Mouse (Mus musculus) erythroblast, embryonic 14.5 days (primary cell): ENCODE data around the gene Rasa3. TPM values are rescaled to one million over a fixed set of nuclear protein-coding genes. Genes with fewer than 3 reads are reported as not detected.

Experiments used
- H3K27me3 ChIP-seq: 2 replicates; pipeline ENCODE4 v1.6.1; 2012; ENCODE audit warnings: inconsistent platforms; ENCODE audit not compliant: control insufficient read depth
- H3K36me3 ChIP-seq: 2 replicates; pipeline ENCODE4 v1.6.1; 2012; ENCODE audit warnings: mild to moderate bottlenecking, inconsistent platforms; ENCODE audit not compliant: control insufficient read depth
- H3K4me1 ChIP-seq: 2 replicates; pipeline ENCODE4 v1.6.1; 2012; ENCODE audit warnings: inconsistent platforms; ENCODE audit not compliant: control insufficient read depth
- H3K4me3 ChIP-seq: replicated peaks from 2 replicates; pipeline ENCODE3; 2012; ENCODE audit warnings: moderate library complexity, mild to moderate bottlenecking, inconsistent platforms
- H3K9me3 ChIP-seq: 2 replicates; pipeline ENCODE4 v1.6.1; 2012; ENCODE audit warnings: low read length, inconsistent platforms, mixed read lengths; ENCODE audit not compliant: control insufficient read depth
- GATA1 ChIP-seq: IDR thresholded peaks from 2 replicates; pipeline ENCODE4 v1.6.1; 2012; ENCODE audit warnings: low read length, inconsistent platforms, mixed read lengths
- TAL1 ChIP-seq: IDR thresholded peaks from 3 replicates; pipeline ENCODE4 v1.6.1; 2012; ENCODE audit warnings: low read length, inconsistent platforms, mixed read lengths
- polyA plus RNA-seq: library from polyadenylated mRNA; stranded (reverse); fragments of >175 nt; gene quantifications from 2 replicates; pipeline ENCODE4 v1.2.3, GENCODE M21; 2012

Rasa3 gene
- polyA plus RNA-seq, 1 experiment: 0.10 TPM

- no peak for TF ChIP-seq GATA1
- TF ChIP-seq TAL1: no peak
- Histone ChIP-seq H3K36me3 (no peaks in the 10 kb centered on the region), H3K9me3 (no peaks in the 10 kb centered on the region), H3K27me3 (peaks cover 18% of the 10 kb centered on the region), H3K4me1 (peaks cover 66% of the 10 kb centered on the region), H3K4me3 (peak overlapping the region; percentile 74)
These were observed 1.9 kb downstream of the Rasa3 start for GRCm38 (mm10) chr8:13675524-13675923.

GRCm38 (mm10) chr8:13675121-13675520 lies 2.3 kb downstream of the Rasa3 start:
- no peak for TF ChIP-seq GATA1
- H3K27me3 ChIP-seq: peaks cover 16% of the 10 kb centered on the region
- peaks cover 69% of the 10 kb centered on the region for H3K4me1 ChIP-seq
- no peaks in the 10 kb centered on the region for H3K36me3 ChIP-seq
- no peak overlapping the region for H3K4me3 ChIP-seq
- no peaks in the 10 kb centered on the region for H3K9me3 ChIP-seq

GRCm38 (mm10) chr8:13674294-13675010 lies 3.0 kb downstream of the Rasa3 start:
- H3K4me3 ChIP-seq: no peak overlapping the region
- peaks cover 70% of the 10 kb centered on the region for H3K4me1 ChIP-seq

GRCm38 (mm10) chr8:13673215-13673614 lies 4.2 kb downstream of the Rasa3 start:
- H3K36me3 ChIP-seq: no peaks in the 10 kb centered on the region
- H3K4me1 ChIP-seq: peaks cover 65% of the 10 kb centered on the region
- TF ChIP-seq TAL1 (no peak), GATA1 (no peak)
- H3K9me3 ChIP-seq: no peaks in the 10 kb centered on the region
- peaks cover 16% of the 10 kb centered on the region for H3K27me3 ChIP-seq
- no peak overlapping the region for H3K4me3 ChIP-seq

More at GRCm38 (mm10) chr8:13674294-13675010, 3.0 kb downstream of the Rasa3 start:
- no peaks in the 10 kb centered on the region for H3K9me3 ChIP-seq
- peaks cover 16% of the 10 kb centered on the region for H3K27me3 ChIP-seq
- no peak for TF ChIP-seq GATA1
- no peak for TF ChIP-seq TAL1
- H3K36me3 ChIP-seq: no peaks in the 10 kb centered on the region

- Histone ChIP-seq H3K4me1 (peaks cover 49% of the 10 kb centered on the region), H3K36me3 (no peaks in the 10 kb centered on the region), H3K9me3 (no peaks in the 10 kb centered on the region), H3K27me3 (peaks cover 11% of the 10 kb centered on the region), H3K4me3 (no peak overlapping the region)
- TF ChIP-seq TAL1: no peak
- TF ChIP-seq GATA1: no peak
These were observed 6.0 kb downstream of the Rasa3 start for GRCm38 (mm10) chr8:13671246-13672003.

GRCm38 (mm10) chr8:13670011-13670471 lies 7.4 kb downstream of the Rasa3 start:
- TF ChIP-seq GATA1 (no peak), TAL1 (no peak)
- no peaks in the 10 kb centered on the region for H3K27me3 ChIP-seq
- H3K36me3 ChIP-seq: no peaks in the 10 kb centered on the region
- no peak overlapping the region for H3K4me3 ChIP-seq
- peaks cover 38% of the 10 kb centered on the region for H3K4me1 ChIP-seq
- H3K9me3 ChIP-seq: no peaks in the 10 kb centered on the region

GRCm38 (mm10) chr8:13668367-13668766 lies 9.0 kb downstream of the Rasa3 start:
- peaks cover 28% of the 10 kb centered on the region for H3K4me1 ChIP-seq
- H3K27me3 ChIP-seq: no peaks in the 10 kb centered on the region
- H3K9me3 ChIP-seq: no peaks in the 10 kb centered on the region
- H3K4me3 ChIP-seq: no peak overlapping the region
- no peaks in the 10 kb centered on the region for H3K36me3 ChIP-seq
- no peak for TF ChIP-seq TAL1
- TF ChIP-seq GATA1: no peak

GRCm38 (mm10) chr8:13667917-13668316 lies 9.5 kb downstream of the Rasa3 start:
- Histone ChIP-seq H3K9me3 (no peaks in the 10 kb centered on the region), H3K36me3 (no peaks in the 10 kb centered on the region), H3K4me3 (no peak overlapping the region), H3K27me3 (no peaks in the 10 kb centered on the region), H3K4me1 (peaks cover 25% of the 10 kb centered on the region)
- TF ChIP-seq GATA1 (no peak), TAL1 (no peak)

- H3K27me3 ChIP-seq: no peaks in the 10 kb centered on the region
- H3K9me3 ChIP-seq: no peaks in the 10 kb centered on the region
- TF ChIP-seq GATA1: no peak
- no peak for TF ChIP-seq TAL1
- no peak overlapping the region for H3K4me3 ChIP-seq
- peaks cover 9% of the 10 kb centered on the region for H3K4me1 ChIP-seq
- no peaks in the 10 kb centered on the region for H3K36me3 ChIP-seq
These were observed 11.5 kb downstream of the Rasa3 start for GRCm38 (mm10) chr8:13665944-13666343.
